Mouse (Mus musculus) urinary bladder, adult 18-20 months (tissue): Measurements from ENCODE around the gene Rasgrf1.
A peak's percentile ranks its signal among the peaks of the same experiment; 100 is the strongest.
"Not testable (repeated sequence)": the region's sequence is repeated elsewhere in the genome, so short reads cannot be mapped to it uniquely, and the experiment has no call there.

Experiments used
- DNase-seq, 2 experiments: peaks; one replicate each; pipeline ENCODE4 v3.0.0; 2022; ENCODE audit warnings: low spot score in 2 of 2, mixed read lengths in 2 of 2

Rasgrf1 gene

GRCm38 (mm10) chr9:90040916-90041315 is 131.2 kb downstream of the Rasgrf1 start:
- no peak for DNase-seq

DNA sequence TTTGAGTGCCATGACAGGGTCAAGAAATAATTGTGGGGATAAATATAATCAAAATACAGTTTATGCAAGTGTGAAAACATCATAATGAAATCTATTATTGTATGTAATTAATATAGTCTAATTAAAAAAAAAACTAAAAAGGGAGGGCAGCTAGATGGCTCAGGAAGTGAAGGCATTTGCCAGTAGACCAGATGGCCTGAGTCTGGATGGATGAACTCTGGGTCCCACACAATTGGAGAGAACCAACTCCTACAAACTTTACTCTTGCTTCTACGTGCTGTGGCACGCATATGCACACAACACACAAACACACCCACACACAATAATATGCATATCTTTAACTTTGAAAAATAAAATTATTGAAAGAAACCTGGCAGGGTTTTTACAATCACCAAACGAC is 131.8 kb downstream of the Rasgrf1 start:
- DNase-seq = no peak

DNA sequence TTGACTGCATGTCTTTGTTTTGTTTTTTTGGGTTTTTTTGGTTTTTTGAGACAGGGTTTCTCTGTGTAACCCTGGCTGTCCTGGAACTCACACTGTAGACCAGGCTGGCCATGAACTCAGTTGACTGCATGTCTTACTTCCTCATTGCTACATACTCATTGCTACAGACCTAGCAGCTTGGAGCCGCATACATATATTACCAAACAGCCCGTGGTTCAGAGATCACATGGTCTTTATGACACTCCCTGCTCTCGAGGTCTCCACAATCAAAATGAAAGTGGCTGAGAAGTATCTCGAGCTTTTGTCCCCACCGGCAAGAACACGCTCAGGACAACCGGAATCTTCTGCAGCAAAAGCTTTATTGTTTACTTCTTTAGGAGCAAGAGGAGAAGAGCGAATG is 133.2 kb downstream of the Rasgrf1 start:
- DNase-seq = not testable (repeated sequence)

GRCm38 (mm10) chr9:90045191-90045590 is 135.5 kb downstream of the Rasgrf1 start:
- DNase-seq = no peak

- DNase-seq = no peak
Measured at GRCm38 (mm10) chr9:90047937-90048627, 138.4 kb downstream of the Rasgrf1 start.

DNA sequence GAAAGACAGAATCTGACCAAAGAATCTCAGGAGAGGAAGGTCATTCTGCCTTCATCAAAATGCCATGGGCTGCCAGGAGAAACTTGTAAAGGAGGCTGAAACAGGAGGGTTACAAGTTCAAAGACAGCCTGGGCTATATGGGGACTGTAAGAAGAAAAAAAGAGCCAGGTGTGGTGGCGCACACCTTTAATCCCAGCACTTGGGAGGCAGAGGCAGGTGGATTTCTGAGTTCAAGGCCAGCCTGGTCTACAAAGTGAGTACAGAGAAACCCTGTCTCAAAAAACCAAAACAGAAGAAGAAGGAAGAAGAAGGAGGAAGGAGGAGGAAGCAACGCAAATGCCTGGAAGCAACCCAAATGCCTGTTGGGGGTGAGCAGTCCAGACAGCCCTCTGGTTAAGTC is 144.1 kb downstream of the Rasgrf1 start, which contains the start of gene Ctsh:
Gene Ctsh (plus strand): TSS at position 301 of the 400 bp plus-strand sequence.
- DNase-seq = no peak

- DNase-seq = peak; percentile 73 to 74
Measured at GRCm38 (mm10) chr9:90054371-90055145, 144.8 kb downstream of the Rasgrf1 start.

GRCm38 (mm10) chr9:90055409-90055808 is 145.7 kb downstream of the Rasgrf1 start:
- no peak for DNase-seq

DNA sequence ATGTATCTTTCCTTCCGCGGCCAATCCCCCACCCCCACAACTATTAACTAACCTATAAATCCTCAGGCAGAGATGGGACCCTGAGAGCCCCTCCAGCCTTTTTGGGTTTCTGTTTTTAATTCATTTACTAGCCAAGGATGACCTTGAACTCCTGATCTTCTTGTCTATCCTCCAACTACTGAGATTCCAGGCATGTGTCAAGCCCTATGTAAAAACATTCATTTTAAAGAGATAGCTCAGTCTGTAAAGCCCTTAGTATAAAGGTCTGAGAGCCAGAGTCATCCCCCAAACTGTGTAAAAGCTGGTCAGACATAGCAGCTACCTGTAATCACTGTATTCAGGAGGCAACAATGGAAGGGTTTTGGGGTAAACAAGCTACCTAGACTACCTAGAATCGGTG is 146.2 kb downstream of the Rasgrf1 start:
- DNase-seq = no peak

DNA sequence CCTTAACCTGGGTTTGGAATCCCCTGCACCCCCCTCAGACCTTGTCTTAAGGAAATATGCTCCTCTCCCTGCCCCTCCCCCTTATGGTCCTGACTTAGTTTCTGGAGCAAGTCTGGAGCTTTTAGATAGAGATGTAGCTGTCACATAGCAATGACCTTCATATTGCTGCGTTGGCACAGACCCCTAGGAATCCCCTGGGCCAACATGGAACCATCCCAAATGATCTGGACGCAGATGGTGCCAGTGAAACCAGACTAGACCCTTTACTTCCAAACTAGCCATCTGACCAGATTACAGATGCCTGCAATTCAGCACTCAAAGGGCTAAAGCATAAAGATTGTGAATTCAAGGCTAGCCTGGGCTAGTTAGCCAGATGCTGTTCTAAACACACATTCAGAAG is 147.0 kb downstream of the Rasgrf1 start:
- no peak for DNase-seq

- no peak for DNase-seq
Measured at GRCm38 (mm10) chr9:90059828-90060573, 150.3 kb downstream of the Rasgrf1 start.

- no peak for DNase-seq
Measured at GRCm38 (mm10) chr9:90060574-90060875, 150.8 kb downstream of the Rasgrf1 start.

- not testable (repeated sequence) for DNase-seq
Measured at GRCm38 (mm10) chr9:90060932-90061331, 151.2 kb downstream of the Rasgrf1 start.

GRCm38 (mm10) chr9:90067341-90067740 is 157.6 kb downstream of the Rasgrf1 start:
- DNase-seq = no peak

DNA sequence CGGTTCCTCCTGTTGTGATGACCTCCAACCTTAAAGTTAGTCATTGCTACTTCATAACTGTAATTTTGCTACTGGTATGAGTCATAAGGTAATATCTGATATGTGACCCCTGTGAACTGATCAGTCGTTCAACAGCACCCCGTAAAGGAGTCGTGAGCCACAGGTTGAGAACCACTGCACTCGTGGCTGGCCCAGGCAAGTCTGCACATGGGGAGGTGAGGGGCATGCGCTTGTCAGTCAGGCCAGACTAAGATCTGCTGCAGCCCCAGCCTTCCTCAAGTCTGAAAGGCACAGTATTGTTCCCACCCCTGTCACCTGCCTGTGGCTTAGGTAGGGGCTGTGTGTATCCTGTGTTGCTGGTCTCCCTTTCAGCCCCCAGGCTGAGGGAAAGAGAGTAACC is 159.1 kb downstream of the Rasgrf1 start:
- DNase-seq = peak; percentile 37 to 71

DNA sequence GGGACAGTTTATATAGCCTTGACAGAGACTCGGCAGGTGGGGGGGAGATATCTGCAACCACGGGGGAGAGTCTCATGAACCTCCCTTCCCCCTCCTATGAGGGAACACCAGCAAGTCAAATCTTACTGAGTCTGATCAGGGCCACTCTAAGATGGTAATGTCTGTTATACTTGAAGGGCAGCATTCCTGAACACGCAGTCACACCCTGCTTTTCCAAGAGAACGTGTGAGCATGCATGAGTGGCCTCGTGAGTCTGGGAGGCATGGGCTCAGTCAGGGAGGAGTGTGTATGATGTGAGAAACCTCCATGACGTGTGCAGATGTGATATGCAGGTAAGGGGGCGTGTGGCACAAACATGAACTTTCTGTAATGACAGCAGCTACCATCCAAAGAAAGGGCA is 159.8 kb downstream of the Rasgrf1 start:
- DNase-seq = peak; percentile 34 to 74

GRCm38 (mm10) chr9:90070174-90070573 is 160.5 kb downstream of the Rasgrf1 start:
- DNase-seq = peak; percentile 35 to 36

GRCm38 (mm10) chr9:90075336-90075735 is 165.6 kb downstream of the Rasgrf1 start:
- no peak for DNase-seq

DNA sequence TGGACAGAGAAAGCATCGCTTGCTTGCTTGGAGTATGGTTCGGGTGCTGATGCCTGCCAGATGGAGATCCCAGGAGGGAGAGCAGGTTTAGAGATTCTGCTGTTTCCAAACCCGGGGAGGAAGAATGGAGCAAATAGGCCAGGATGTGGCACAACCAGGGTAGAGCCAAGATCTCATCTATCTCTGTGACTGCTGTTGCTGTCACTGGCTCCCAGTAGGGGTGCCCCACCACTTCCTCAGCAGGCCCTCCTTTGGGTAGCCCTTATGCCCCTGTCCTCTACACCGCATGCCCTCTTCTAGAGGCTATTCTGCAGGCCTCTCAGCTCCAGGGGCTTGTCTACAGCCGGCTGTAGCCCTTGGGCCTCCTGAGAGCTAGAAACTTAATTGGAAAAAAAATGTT is 166.4 kb downstream of the Rasgrf1 start:
- no peak for DNase-seq
